ENCODE assay signal across 8 mouse cellular contexts in the genomic region with DNA sequence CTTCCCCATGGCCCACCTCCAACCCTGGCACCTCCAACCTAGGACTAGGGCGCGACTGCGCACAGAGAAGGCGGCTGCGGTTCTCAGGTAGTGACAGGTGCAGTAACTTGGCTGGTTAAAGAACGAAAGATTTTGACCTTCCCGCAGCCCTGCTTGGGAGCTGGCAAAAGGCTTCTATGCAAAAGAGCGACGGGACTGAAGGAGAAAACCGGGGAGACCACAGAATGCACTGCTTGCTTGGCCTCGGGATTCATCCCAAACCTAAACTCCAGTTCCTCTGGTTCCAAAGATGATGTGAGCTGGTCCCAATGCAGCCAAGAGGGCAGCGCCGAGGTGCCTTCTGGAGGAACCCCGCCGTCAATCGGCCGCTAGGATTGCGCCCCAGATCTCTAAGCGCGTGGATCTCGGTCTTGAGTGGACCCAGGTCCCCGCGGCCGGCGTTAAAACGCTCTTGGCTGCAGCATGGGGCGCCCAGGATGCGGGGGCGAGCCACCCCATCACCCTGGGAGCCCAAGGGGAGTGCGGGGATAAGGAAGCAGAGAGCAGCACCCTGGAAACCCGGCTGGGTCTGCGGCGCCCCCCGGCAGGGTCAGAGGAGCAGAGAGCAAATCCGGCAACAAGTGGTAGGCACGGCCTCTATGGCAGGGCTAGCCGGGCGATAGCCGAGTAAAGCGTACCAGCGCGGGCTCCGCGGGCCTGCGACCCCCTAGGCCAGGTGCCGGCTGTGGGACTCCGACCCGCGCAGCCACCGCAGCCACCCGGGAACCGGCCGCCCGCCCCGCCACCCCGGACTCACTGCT. TPM values are rescaled to one million over a fixed set of nuclear protein-coding genes. Genes with fewer than 3 reads are reported as not detected.
DNase-seq lines count a peak whose midpoint lies in the region; ATAC-seq lines count a peak whose summit lies in the region.

No protein-coding gene starts in this region.

- 2% methylated on average over 53 of the region's 56 CpGs for WGBS in hindbrain, embryonic 14.5 days
- 4% methylated on average over 53 of the region's 56 CpGs for WGBS in liver, embryonic 12.5 days (ENCODE audit: insufficient replicate concordance)
- WGBS in neural tube, embryonic 12.5 days, result 2% methylated on average over 56 of the region's 56 CpGs

- no peaks in the 10 kb centered on the region for H3K27me3 ChIP-seq in hindbrain, embryonic 14.5 days (ENCODE audit: control insufficient read depth, insufficient read depth, low read length)
- H3K27me3 ChIP-seq in liver, embryonic 12.5 days (replicated peaks), result peaks cover 23% of the 10 kb centered on the region
- H3K27me3 ChIP-seq in neural tube, embryonic 12.5 days (replicated peaks), result no peaks in the 10 kb centered on the region; the same call in 1 of the 2 replicates

- H3K4me1 ChIP-seq in hindbrain, embryonic 14.5 days (replicated peaks; ENCODE audit: control insufficient read depth, insufficient read depth, low read length), result peaks cover 13% of the 10 kb centered on the region
- peaks cover 27% of the 10 kb centered on the region for H3K4me1 ChIP-seq in liver, embryonic 12.5 days
- H3K4me1 ChIP-seq in neural tube, embryonic 12.5 days, result peaks cover 18% of the 10 kb centered on the region

- peak; percentile 9; the same call in 1 of the 2 replicates for ATAC-seq in erythroblast, adult 5-6 weeks (replicated peaks; ENCODE audit: low FRiP score, poor library complexity, severe bottlenecking)
- ATAC-seq in hindbrain, embryonic 14.5 days (ENCODE audit: low FRiP score), result peak; percentile 77
- ATAC-seq in liver, embryonic 12.5 days, result peak; percentile 62
- ATAC-seq in neural tube, embryonic 12.5 days (ENCODE audit: low FRiP score, low read depth), result peak; percentile 80

- H3K9ac ChIP-seq in hindbrain, embryonic 14.5 days, result peak overlapping the region; percentile 69
- peak overlapping the region; percentile 83 for H3K9ac ChIP-seq in liver, embryonic 12.5 days
- H3K9ac ChIP-seq in neural tube, embryonic 12.5 days, result peak overlapping the region; percentile 91

- peak overlapping the region; percentile 73 for H3K27ac ChIP-seq in hindbrain, embryonic 14.5 days
- no peak overlapping the region for H3K27ac ChIP-seq in liver, embryonic 12.5 days
- H3K27ac ChIP-seq in neural tube, embryonic 12.5 days, result no peak overlapping the region; the same call in 1 of the 2 replicates

- peaks cover 17% of the 10 kb centered on the region for H3K36me3 ChIP-seq in hindbrain, embryonic 14.5 days (replicated peaks; ENCODE audit: control insufficient read depth, insufficient read depth)
- peaks cover 12% of the 10 kb centered on the region for H3K36me3 ChIP-seq in liver, embryonic 12.5 days
- H3K36me3 ChIP-seq in neural tube, embryonic 12.5 days, result peaks cover 11% of the 10 kb centered on the region

- H3K4me2 ChIP-seq in hindbrain, embryonic 14.5 days (replicated peaks), result peak overlapping the region; percentile 76
- peak overlapping the region; percentile 98 for H3K4me2 ChIP-seq in liver, embryonic 12.5 days
- peak overlapping the region; percentile 94 for H3K4me2 ChIP-seq in neural tube, embryonic 12.5 days (replicated peaks)

- peak; percentile 28 for DNase-seq in right cerebral cortex, adult 18-20 months
- no peak for DNase-seq in right cerebral cortex, postnatal 4 days
- DNase-seq in brain, adult 2 months (ENCODE audit: low read depth, low spot score), result peak; percentile 42
- no peak for DNase-seq in hindbrain, embryonic 14.5 days (ENCODE audit: low spot score)
- DNase-seq in adrenal gland, postnatal 4 days (ENCODE audit: low spot score in 2 of 2), result no peak

- H3K9me3 ChIP-seq in hindbrain, embryonic 14.5 days (ENCODE audit: control insufficient read depth, low read length), result no peaks in the 10 kb centered on the region
- H3K9me3 ChIP-seq in liver, embryonic 12.5 days (replicated peaks), result no peaks in the 10 kb centered on the region
- H3K9me3 ChIP-seq in neural tube, embryonic 12.5 days, result no peaks in the 10 kb centered on the region

- H3K4me3 ChIP-seq in hindbrain, embryonic 14.5 days (replicated peaks; ENCODE audit: low read length), result peak overlapping the region; percentile 70
- H3K4me3 ChIP-seq in liver, embryonic 12.5 days, result peak overlapping the region; percentile 74
- peak overlapping the region; percentile 88 for H3K4me3 ChIP-seq in neural tube, embryonic 12.5 days

RNA-seq across cellular contexts. Expression of gene Mia3, which starts 0.6 kb away (rescaled TPM):
- 14.6 and 24.2 TPM in 2 replicates for total RNA-seq in erythroblast, adult 5-6 weeks (2015; ENCODE audit: low replicate concordance)
- total RNA-seq in erythroblast, adult 5-6 weeks (2017; ENCODE audit: low replicate concordance), result 27.3 and 34.7 TPM in 2 replicates
- polyA plus RNA-seq in hindbrain, embryonic 14.5 days (2014; fragmentation: Nextera tagmentation; extraction: Ambion mirVana), result 114 and 134 TPM in 2 replicates
- polyA plus RNA-seq in liver, embryonic 12.5 days (2016; fragmentation: Nextera tagmentation; extraction: Ambion mirVana), result 48.0 and 49.3 TPM in 2 replicates
- polyA plus RNA-seq in neural tube, embryonic 12.5 days (2016; fragmentation: Nextera tagmentation; extraction: Ambion mirVana), result 111 and 125 TPM in 2 replicates
- 100 to 1,000 TPM; 168 to 179 TPM for total RNA-seq in adrenal gland, postnatal 4 days (2021)

RNA-seq across cellular contexts. Expression of gene Taf1a, which starts 20.0 kb away (rescaled TPM):
- total RNA-seq in erythroblast, adult 5-6 weeks (2015; ENCODE audit: low replicate concordance), result 8.2 TPM in 1 of 2 replicates, not detected in the other
- 1.5 and 4.2 TPM in 2 replicates for total RNA-seq in erythroblast, adult 5-6 weeks (2017; ENCODE audit: low replicate concordance)
- polyA plus RNA-seq in hindbrain, embryonic 14.5 days (2014; fragmentation: Nextera tagmentation; extraction: Ambion mirVana), result 11.8 and 13.3 TPM in 2 replicates
- polyA plus RNA-seq in liver, embryonic 12.5 days (2016; fragmentation: Nextera tagmentation; extraction: Ambion mirVana), result 9.5 and 9.6 TPM in 2 replicates
- polyA plus RNA-seq in neural tube, embryonic 12.5 days (2016; fragmentation: Nextera tagmentation; extraction: Ambion mirVana), result 17.7 and 18.7 TPM in 2 replicates
- total RNA-seq in adrenal gland, postnatal 4 days (2021), result 10 to 100 TPM; 15.9 to 16.6 TPM

RNA-seq across cellular contexts. Expression of gene Hhipl2, which starts 49.2 kb away (rescaled TPM):
- not detected in 2 replicates for total RNA-seq in erythroblast, adult 5-6 weeks (2015; ENCODE audit: low replicate concordance)
- total RNA-seq in erythroblast, adult 5-6 weeks (2017; ENCODE audit: low replicate concordance), result not detected in 2 replicates
- polyA plus RNA-seq in hindbrain, embryonic 14.5 days (2014; fragmentation: Nextera tagmentation; extraction: Ambion mirVana), result 0.29 and 0.31 TPM in 2 replicates
- 0.05 TPM in 2 replicates for polyA plus RNA-seq in liver, embryonic 12.5 days (2016; fragmentation: Nextera tagmentation; extraction: Ambion mirVana)
- polyA plus RNA-seq in neural tube, embryonic 12.5 days (2016; fragmentation: Nextera tagmentation; extraction: Ambion mirVana), result 0.22 and 0.28 TPM in 2 replicates
- under 1 TPM in 1 of 2 experiments, not detected in 1; 0.73 TPM for total RNA-seq in adrenal gland, postnatal 4 days (2021)

Comparison
In these comparisons a context has a peak if more than half of its experiments do, and no peak if none do; other contexts are left out.
1. DNase-seq: peak in right cerebral cortex, adult 18-20 months (single experiment) and brain, adult 2 months (single experiment); none in right cerebral cortex, postnatal 4 days (single experiment), hindbrain, embryonic 14.5 days (single experiment) and adrenal gland, postnatal 4 days (0 of 2).
2. ATAC-seq: peak in every context shown above with its lines; median percentile 80 in neural tube, embryonic 12.5 days; 77 in hindbrain, embryonic 14.5 days; 62 in liver, embryonic 12.5 days; 9 in erythroblast, adult 5-6 weeks.
3. Peak in every context shown above with its lines, with median percentiles within 50 percentile points of each other: H3K4me2 ChIP-seq, H3K4me3 ChIP-seq and H3K9ac ChIP-seq.